Mouse (Mus musculus) stomach, embryonic 14.5 days (tissue): Measurements from ENCODE around the gene Gpc3. TPM values are rescaled to one million over a fixed set of nuclear protein-coding genes. Genes with fewer than 3 reads are reported as not detected.

Experiments used
- ATAC-seq: fragments of 200-750 bp; cut with Nextera tagmentation; 2 replicates; pipeline ENCODE4 v1.8.0; 2017; ENCODE audit warnings: low read depth, moderate TSS enrichment; ENCODE audit not compliant: insufficient number of reproducible peaks, insufficient read depth, low FRiP score
- H3K27ac ChIP-seq: fragments of 300-500 bp; sonication (generic); 2 replicates; pipeline ENCODE4 v1.5.1; 2014; ENCODE audit warnings: mild to moderate bottlenecking, low read length, moderate library complexity, mixed read lengths
- H3K27me3 ChIP-seq: fragments of 300-500 bp; sonication (generic); 2 replicates; pipeline ENCODE4 v1.6.1; 2014; ENCODE audit warnings: low read length, control low read depth, mixed read lengths; ENCODE audit not compliant: control insufficient read depth, insufficient read depth
- H3K36me3 ChIP-seq: fragments of 300-500 bp; sonication (generic); 2 replicates; pipeline ENCODE4 v1.6.1; 2014; ENCODE audit warnings: mild to moderate bottlenecking, control low read depth, low read length, moderate library complexity, mixed read lengths; ENCODE audit not compliant: control insufficient read depth, insufficient read depth
- H3K4me1 ChIP-seq: fragments of 300-500 bp; sonication (generic); 2 replicates; pipeline ENCODE4 v1.6.1; 2014; ENCODE audit warnings: low read length, control low read depth, mixed read lengths; ENCODE audit not compliant: control insufficient read depth, insufficient read depth
- H3K4me2 ChIP-seq: fragments of 300-500 bp; sonication (generic); replicated peaks from 2 replicates; pipeline ENCODE4 v1.6.1; 2014; ENCODE audit warnings: low read depth, low read length, control low read depth
- H3K4me3 ChIP-seq: fragments of 300-500 bp; sonication (generic); 2 replicates; pipeline ENCODE4 v1.5.1; 2014; ENCODE audit warnings: low read depth, low read length, control low read depth
- H3K9ac ChIP-seq: fragments of 300-500 bp; sonication (generic); replicated peaks from 2 replicates; pipeline ENCODE4 v1.6.1; 2014; ENCODE audit warnings: low read depth, mild to moderate bottlenecking, control low read depth, low read length, moderate library complexity, mixed read lengths
- H3K9me3 ChIP-seq: fragments of 300-500 bp; sonication (generic); 2 replicates; pipeline ENCODE4 v1.6.1; 2016; ENCODE audit warnings: low read depth, low read length, control low read depth; ENCODE audit not compliant: control insufficient read depth
- WGBS: fragments of 180-500 bp; shearing (Covaris S2); extraction: QIAGEN DNeasy Blood & Tissue Kit; methylation state at CpG from one replicate; pipeline ENCODE4 v1.1.7; 2014; 5-methylcytosine and 5-hydroxymethylcytosine counted together
- polyA plus RNA-seq: library from polyadenylated mRNA; unstranded; fragments of >200 nt; fragmentation: Nextera tagmentation; extraction: Ambion mirVana; gene quantifications from 2 replicates; pipeline ENCODE4 v1.2.1, GENCODE M21; 2014

Gpc3 gene
- polyA plus RNA-seq, 1 experiment from 2014 or later: 750 TPM

GRCm38 (mm10) chrX:52611541-52611940, 2.2 kb downstream of the Gpc3 start:
- WGBS: 30% methylated on average over 6 of the region's 6 CpGs
- H3K27ac ChIP-seq: peak overlapping the region; percentile 85; the same call in 1 of the 2 replicates

GRCm38 (mm10) chrX:52603143-52603542, 10.6 kb downstream of the Gpc3 start:
- Histone ChIP-seq H3K4me3 (no peak overlapping the region), H3K9me3 (no peaks in the 10 kb centered on the region), H3K27me3 (no peaks in the 10 kb centered on the region), H3K4me2 (no peak overlapping the region), H3K4me1 (no peaks in the 10 kb centered on the region), H3K27ac (no peak overlapping the region), H3K36me3 (no peaks in the 10 kb centered on the region), H3K9ac (no peak overlapping the region)
- no peak for ATAC-seq
- WGBS: 59% methylated on average over 4 of the region's 4 CpGs

More at GRCm38 (mm10) chrX:52611541-52611940, 2.2 kb downstream of the Gpc3 start:
- no peaks in the 10 kb centered on the region for H3K27me3 ChIP-seq
- H3K4me1 ChIP-seq: no peaks in the 10 kb centered on the region
- ATAC-seq: no peak
- no peaks in the 10 kb centered on the region for H3K36me3 ChIP-seq
- no peak overlapping the region for H3K9ac ChIP-seq
- peak overlapping the region; percentile 56 for H3K4me3 ChIP-seq
- H3K9me3 ChIP-seq: no peaks in the 10 kb centered on the region
- peak overlapping the region; percentile 47 for H3K4me2 ChIP-seq

- Histone ChIP-seq H3K27me3 (no peaks in the 10 kb centered on the region), H3K4me2 (no peak overlapping the region), H3K4me3 (no peak overlapping the region), H3K9me3 (no peaks in the 10 kb centered on the region), H3K27ac (no peak overlapping the region), H3K36me3 (no peaks in the 10 kb centered on the region), H3K9ac (no peak overlapping the region), H3K4me1 (no peaks in the 10 kb centered on the region)
- no peak for ATAC-seq
- 36% methylated on average over 1 of the region's 1 CpGs for WGBS
These were observed 14.5 kb downstream of the Gpc3 start for GRCm38 (mm10) chrX:52599246-52599645.

- H3K4me1 ChIP-seq: no peaks in the 10 kb centered on the region
- no peaks in the 10 kb centered on the region for H3K27me3 ChIP-seq
- H3K27ac ChIP-seq: no peak overlapping the region
- H3K9me3 ChIP-seq: no peaks in the 10 kb centered on the region
- H3K4me2 ChIP-seq: no peak overlapping the region
- no peak for ATAC-seq
- no peaks in the 10 kb centered on the region for H3K36me3 ChIP-seq
- H3K9ac ChIP-seq: no peak overlapping the region
- H3K4me3 ChIP-seq: no peak overlapping the region
These were observed 26.1 kb downstream of the Gpc3 start for GRCm38 (mm10) chrX:52587671-52588070.

GRCm38 (mm10) chrX:52559995-52560394, 53.8 kb downstream of the Gpc3 start:
- H3K4me2 ChIP-seq: no peak overlapping the region

GRCm38 (mm10) chrX:52558526-52558925, 55.2 kb downstream of the Gpc3 start:
- 90% methylated on average over 5 of the region's 5 CpGs for whole genome bisulfite sequencing
- Histone ChIP-seq H3K9ac (no peak overlapping the region), H3K36me3 (no peaks in the 10 kb centered on the region), H3K27ac (no peak overlapping the region), H3K27me3 (no peaks in the 10 kb centered on the region), H3K9me3 (no peaks in the 10 kb centered on the region), H3K4me1 (no peaks in the 10 kb centered on the region), H3K4me3 (no peak overlapping the region), H3K4me2 (no peak overlapping the region)
- ATAC-seq: no peak

More at GRCm38 (mm10) chrX:52559995-52560394, 53.8 kb downstream of the Gpc3 start:
- no peaks in the 10 kb centered on the region for H3K9me3 ChIP-seq
- no peaks in the 10 kb centered on the region for H3K4me1 ChIP-seq
- 79% methylated on average over 4 of the region's 4 CpGs for WGBS
- no peaks in the 10 kb centered on the region for H3K27me3 ChIP-seq
- ATAC-seq: no peak
- H3K36me3 ChIP-seq: no peaks in the 10 kb centered on the region
- no peak overlapping the region for H3K27ac ChIP-seq
- H3K4me3 ChIP-seq: no peak overlapping the region
- H3K9ac ChIP-seq: no peak overlapping the region

GRCm38 (mm10) chrX:52557489-52557888, 56.3 kb downstream of the Gpc3 start:
- ATAC-seq: no peak
- Histone ChIP-seq H3K27ac (no peak overlapping the region; the same call in 1 of the 2 replicates), H3K4me3 (no peak overlapping the region), H3K27me3 (no peaks in the 10 kb centered on the region), H3K36me3 (no peaks in the 10 kb centered on the region), H3K4me2 (no peak overlapping the region), H3K4me1 (no peaks in the 10 kb centered on the region), H3K9ac (no peak overlapping the region), H3K9me3 (no peaks in the 10 kb centered on the region)
- 62% methylated on average over 6 of the region's 6 CpGs for WGBS

GRCm38 (mm10) chrX:52551296-52551695, 62.5 kb downstream of the Gpc3 start:
- WGBS: 57% methylated on average over 1 of the region's 1 CpGs
- Histone ChIP-seq H3K4me2 (no peak overlapping the region), H3K27me3 (no peaks in the 10 kb centered on the region), H3K27ac (no peak overlapping the region), H3K9ac (no peak overlapping the region), H3K9me3 (no peaks in the 10 kb centered on the region), H3K36me3 (no peaks in the 10 kb centered on the region), H3K4me3 (no peak overlapping the region), H3K4me1 (no peaks in the 10 kb centered on the region)
- ATAC-seq: no peak

GRCm38 (mm10) chrX:52544623-52545022, 69.1 kb downstream of the Gpc3 start:
- Histone ChIP-seq H3K27ac (no peak overlapping the region), H3K36me3 (no peaks in the 10 kb centered on the region)
- 59% methylated on average over 3 of the region's 3 CpGs for WGBS

More at GRCm38 (mm10) chrX:52544623-52545022, 69.1 kb downstream of the Gpc3 start:
- Histone ChIP-seq H3K4me2 (no peak overlapping the region), H3K9me3 (no peaks in the 10 kb centered on the region), H3K9ac (no peak overlapping the region), H3K27me3 (no peaks in the 10 kb centered on the region), H3K4me1 (no peaks in the 10 kb centered on the region), H3K4me3 (no peak overlapping the region)
- no peak for ATAC-seq
